Mouse (Mus musculus): ENCODE results near the gene Ube2d1.

The Ube2d1 gene

DNA sequence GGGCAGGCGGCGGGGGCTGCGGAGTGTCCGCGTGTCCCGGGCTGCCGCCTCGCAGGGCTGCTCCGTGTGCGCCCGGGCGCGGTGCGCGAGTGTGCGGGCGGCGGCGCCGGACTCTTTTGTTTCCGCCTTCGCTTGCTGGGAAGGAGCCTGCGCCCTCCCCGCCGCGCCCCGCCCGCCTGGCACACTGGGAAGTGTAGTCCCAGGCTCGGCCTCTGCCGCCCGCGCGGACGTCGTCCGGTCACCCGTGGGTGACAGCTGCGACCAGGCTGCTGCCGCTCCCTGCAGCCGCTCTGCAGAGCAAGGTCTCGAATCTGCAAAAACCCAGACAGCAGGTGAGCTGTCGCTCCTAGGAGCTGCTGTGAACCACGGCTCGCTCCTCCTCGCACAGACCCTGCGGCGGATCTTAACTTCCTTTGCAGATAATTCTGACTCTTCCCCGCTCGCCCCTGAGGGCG, at the start of gene Ube2d1:
Ube2d1 (minus strand) TSS at position 137 of the 455 bp plus-strand sequence.
- DNase-seq: peak; percentile 89

- no peak for DNase-seq
Observed at GRCm38 (mm10) chr10:71332859-71333258, 47.8 kb upstream of the Ube2d1 start.

GRCm38 (mm10) chr10:71332376-71332775, 47.3 kb upstream of the Ube2d1 start:
- no peak for DNase-seq

DNA sequence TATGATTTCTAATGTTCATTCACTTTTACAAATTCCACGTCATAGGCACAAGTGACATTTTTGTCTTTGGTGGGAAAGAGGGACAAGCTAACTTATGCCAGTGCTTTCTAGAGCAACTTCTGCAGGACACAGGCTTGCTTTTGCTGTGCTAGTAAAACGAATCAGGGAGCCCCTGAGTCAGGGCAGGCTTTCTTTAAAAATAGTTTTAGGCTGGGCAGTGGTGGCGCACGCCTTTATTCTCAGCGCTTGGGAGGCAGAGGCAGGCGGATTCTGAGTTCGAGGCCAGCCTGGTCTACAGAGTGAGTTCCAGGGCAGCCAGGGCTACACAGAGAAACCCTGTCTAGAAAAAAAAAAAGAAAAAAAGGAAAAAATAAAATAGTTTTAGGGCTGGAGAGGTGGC, 46.8 kb upstream of the Ube2d1 start:
- no peak for DNase-seq

DNA sequence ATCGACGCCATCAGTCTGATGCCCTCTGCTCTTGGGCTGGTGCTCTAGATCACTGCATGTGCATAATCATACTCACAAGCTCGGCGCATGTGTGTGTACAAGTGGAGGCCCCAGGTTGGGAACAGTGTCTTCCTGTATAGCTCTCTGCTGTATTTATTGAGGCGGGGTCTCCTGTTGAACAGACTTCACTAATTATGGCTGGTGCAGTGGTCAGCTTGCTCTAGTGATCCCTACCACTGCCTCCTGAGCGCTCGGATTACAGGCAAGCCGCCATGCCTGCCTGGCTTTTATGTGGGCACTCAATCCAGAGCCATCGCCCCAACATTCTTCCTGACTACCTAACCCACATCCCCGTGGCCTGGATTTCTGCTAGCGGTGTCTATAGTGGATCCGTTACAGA, 45.0 kb upstream of the Ube2d1 start:
- DNase-seq: no peak

DNA sequence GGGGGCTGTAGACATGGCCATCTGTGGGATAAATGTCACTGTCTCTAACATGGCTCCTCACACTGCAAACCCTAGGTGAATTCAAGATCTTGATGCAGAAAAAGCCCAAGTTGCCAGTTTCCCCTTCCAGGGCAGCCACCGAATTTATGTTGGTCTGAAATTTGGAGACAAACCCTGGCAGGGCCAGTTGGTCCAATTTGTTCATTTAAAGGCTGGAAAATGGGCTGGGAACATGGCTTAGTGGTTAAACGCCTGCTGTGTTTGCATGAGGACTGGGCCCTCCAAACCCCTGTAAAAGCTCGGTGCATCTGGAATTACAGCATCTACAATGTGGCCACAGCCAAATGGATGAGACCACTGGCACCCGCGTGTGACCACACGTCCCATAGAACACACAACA, 44.2 kb upstream of the Ube2d1 start:
- no peak for DNase-seq

DNA sequence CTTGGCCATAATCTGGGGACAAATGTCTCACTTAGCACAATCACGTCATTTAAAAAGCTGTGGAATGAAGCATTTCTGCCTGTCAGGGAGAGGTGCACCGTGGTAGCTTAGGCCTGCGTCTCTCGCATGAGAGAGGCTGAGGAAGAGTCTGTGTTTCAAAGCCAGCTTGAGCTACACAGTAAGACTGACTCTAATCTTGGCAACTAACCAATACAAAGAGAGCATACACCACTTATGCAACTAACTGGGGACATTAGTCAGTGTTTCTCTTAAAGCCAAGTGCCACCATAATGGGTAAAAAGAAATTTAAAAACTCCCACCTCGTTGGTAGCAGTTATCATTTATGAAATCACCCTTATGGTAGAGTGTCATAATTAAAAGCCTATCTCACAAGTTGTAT, 43.8 kb upstream of the Ube2d1 start:
- no peak for DNase-seq

DNA sequence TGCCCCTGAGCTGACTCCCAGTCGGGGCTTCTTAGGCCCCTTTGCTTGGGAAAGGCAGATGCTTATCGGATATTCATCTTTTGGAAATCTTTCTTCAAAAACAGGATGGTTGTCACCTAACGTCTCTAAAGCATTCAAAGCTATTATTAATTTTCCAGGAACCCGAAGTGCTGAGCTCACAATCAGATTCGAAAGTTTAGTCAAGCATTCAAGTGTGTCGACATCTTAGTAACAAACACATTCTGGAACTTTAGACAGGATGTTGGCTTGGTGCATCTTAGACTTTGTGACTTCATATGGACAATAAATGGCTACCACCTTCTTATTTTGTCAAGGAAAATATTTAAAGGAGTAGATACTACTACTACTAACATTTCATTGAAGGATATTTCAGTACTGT, 43.3 kb upstream of the Ube2d1 start:
- no peak for DNase-seq

DNA sequence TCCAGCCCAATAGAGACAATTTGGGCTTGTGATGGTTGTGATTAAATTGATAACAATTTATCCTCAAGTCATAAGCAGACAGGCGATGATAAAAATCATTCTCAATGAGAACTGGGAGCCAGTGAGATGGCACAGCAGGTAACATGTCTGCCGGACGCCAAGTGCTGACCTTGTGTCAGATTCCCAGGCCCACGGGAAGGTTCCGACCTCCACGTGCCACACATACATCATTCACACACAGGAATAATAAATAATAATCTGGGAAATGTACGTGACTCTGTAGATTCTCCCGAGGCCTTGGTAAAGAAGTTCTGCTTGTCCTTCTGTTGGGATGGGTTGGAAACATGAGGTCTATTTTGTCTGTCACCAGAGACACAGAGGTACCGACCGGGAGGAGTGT, 42.3 kb upstream of the Ube2d1 start:
- no peak for DNase-seq

DNA sequence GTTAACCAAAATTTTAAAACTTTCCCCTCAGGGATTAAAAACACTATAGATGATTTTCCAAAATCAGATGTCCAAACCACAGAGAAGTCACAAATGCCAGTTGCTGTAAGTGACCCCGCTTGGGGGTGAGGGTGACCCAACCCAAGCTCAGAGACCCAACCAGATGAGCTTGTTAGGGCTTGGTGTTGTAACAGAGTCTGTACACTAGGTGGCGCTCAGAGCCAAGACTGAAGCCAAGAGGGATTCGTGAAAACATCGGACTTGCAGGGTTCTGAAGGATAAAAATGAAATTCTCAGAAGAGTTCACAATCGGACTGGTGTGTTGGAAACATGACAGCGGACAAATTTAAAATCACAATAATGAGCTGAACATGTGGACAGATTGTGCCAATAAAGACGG, 41.7 kb upstream of the Ube2d1 start:
- peak; percentile 72 for DNase-seq

DNA sequence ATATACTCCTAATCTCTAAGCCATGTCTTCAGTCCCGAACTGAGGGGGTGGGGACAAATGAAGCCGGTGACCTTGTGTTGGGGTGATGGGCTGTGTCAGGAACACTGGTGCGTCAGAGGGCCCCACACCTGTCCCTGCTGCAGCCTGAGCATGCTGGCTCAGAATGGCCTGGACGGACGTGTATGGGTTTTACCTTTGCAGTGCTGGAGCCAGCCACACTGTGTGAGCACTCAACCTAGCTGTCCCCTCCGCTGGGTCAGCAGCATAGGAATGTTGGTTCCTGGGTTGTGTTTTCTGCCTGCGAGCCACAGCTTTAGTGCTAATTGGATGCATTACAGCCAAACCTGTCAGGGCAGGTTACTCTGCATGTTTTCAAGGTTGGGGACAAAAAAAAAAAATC, 41.1 kb upstream of the Ube2d1 start:
- DNase-seq: no peak

GRCm38 (mm10) chr10:71323669-71324068, 38.6 kb upstream of the Ube2d1 start:
- DNase-seq: no peak

GRCm38 (mm10) chr10:71316497-71316896, 31.4 kb upstream of the Ube2d1 start:
- DNase-seq: no peak

DNA sequence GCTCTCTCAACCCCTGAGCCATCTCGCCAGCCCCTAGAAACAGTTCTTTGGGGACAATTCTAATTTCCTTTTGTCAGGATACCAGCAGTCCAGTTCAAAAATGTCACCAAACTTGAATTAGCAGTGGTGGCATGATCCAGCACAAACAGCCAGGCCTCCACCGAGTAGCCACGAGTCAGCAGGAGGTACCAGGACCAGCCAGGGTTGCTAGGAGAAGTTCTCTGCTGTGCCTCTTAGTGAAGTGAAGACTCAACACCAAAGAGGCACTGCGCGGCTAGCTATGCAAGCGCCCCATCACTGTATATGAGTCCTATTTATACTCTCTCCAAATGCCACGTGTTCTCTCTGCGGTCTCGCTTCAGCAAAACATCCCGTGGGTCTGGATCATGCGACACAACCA, 31.0 kb upstream of the Ube2d1 start:
- DNase-seq: no peak

GRCm38 (mm10) chr10:71314596-71314995, 29.5 kb upstream of the Ube2d1 start:
- DNase-seq: no peak

DNA sequence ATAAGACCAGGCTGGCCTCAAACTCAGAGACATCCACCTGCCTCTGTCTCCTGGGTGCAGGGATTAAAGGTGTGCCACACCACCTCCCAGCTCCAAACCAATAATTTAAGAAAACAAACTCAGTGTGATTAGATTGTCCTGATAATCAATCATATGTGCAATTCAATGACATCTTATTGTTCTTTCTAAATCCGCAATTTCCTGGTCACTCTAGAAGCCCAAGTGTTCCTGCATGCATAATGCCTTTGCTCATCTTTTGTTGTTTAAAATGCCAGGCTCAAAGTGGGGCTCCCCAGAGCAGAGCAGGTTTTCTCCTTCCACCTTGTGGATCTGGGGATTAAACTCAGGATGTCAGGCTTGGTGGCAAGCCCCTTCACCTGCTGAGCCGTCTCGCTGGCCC, 25.2 kb upstream of the Ube2d1 start:
- DNase-seq: no peak

GRCm38 (mm10) chr10:71308199-71308598, 23.1 kb upstream of the Ube2d1 start:
- DNase-seq: no peak

- no peak for DNase-seq
Observed at GRCm38 (mm10) chr10:71306759-71307158, 21.7 kb upstream of the Ube2d1 start.

DNA sequence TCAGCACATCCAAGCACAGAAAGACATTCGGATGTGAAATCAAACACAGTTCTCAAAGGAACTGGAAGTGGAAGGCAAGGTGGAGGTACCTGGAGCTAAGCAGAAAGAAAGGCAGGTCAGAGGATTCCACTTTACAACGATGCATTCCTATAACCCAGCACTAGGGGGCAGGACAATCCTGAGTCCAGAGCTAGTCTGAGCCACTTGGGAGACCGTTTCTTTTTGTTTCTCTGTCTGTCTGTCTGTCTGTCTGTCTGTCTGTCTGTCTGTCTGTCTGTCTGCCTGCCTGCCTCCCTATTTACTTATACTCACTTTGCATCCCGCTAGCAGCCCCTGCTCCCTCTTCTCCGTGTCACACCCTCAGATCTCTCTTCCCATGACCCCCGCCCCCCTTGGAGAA, 21.1 kb upstream of the Ube2d1 start:
- DNase-seq: peak; percentile 64

DNA sequence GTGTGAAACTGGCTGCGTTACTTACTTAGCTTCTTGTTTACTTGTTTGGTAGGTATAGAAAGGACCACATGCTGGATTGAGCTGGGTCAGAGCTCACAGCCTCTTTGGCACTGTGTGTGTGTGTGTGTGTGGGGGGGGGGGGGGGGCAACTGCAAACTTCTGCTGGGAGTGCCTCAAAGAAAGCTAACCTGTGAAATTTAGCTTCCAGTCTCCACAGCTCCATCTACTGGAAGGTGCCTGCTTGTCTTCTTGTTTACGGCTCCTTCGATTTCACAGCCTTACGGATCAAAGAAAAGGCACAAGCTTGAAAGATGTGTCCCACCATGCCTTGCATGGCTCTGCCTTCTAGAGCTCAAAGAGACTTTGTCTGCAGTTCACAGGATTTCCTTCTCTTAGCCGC, 17.4 kb upstream of the Ube2d1 start:
- DNase-seq: peak; percentile 63

DNA sequence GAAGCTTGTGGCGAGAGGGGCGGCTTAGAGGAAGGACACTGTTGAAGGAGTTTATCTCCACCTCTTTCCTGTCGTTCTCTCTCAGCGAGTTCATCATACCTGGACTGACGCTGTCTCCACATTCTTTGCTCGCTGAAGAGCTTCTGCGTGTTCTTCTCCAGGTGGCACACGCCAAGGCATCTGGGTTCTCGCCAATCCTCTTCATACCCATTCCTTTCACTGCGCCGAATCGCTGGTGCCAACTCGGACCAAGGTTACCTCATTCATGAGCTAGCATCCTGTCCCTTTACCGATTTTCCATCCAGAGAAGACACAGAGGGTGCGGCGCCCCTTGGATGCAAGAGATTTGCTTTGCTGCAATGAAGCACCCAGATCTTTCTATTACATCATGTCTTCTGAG, 15.1 kb upstream of the Ube2d1 start:
- peak; percentile 36 for DNase-seq

- DNase-seq: no peak
Observed at GRCm38 (mm10) chr10:71293245-71293644, 8.2 kb upstream of the Ube2d1 start.

GRCm38 (mm10) chr10:71292254-71292653, 7.2 kb upstream of the Ube2d1 start:
- peak; percentile 65 for DNase-seq

GRCm38 (mm10) chr10:71291801-71292200, 6.7 kb upstream of the Ube2d1 start:
- peak; percentile 20 for DNase-seq

- DNase-seq: no peak
Observed at GRCm38 (mm10) chr10:71291179-71291661, 6.2 kb upstream of the Ube2d1 start.

Data from thymus, postnatal 25 days (tissue).